Mouse (Mus musculus) heart, adult 2 months (tissue): ENCODE measurements around the gene Emid1.

ENCODE experiments used
- CTCF ChIP-seq: fragments of 200-600 bp; IDR thresholded peaks from 2 replicates; pipeline ENCODE4 v1.8.1; 2022; ENCODE audit warnings: antibody characterized with exemption, mild to moderate bottlenecking, moderate library complexity
- EP300 ChIP-seq: fragments of 200-500 bp; IDR thresholded peaks from 2 replicates; pipeline ENCODE4 v1.6.1; 2011; ENCODE audit warnings: low read depth, low read length, control low read depth; ENCODE audit not compliant: insufficient read depth
- POLR2A ChIP-seq: fragments of 200-500 bp; IDR thresholded peaks from 2 replicates; pipeline ENCODE4 v1.6.1; 2011; ENCODE audit warnings: mild to moderate bottlenecking, low read depth, low read length, control low read depth; ENCODE audit not compliant: insufficient read depth

DNA sequence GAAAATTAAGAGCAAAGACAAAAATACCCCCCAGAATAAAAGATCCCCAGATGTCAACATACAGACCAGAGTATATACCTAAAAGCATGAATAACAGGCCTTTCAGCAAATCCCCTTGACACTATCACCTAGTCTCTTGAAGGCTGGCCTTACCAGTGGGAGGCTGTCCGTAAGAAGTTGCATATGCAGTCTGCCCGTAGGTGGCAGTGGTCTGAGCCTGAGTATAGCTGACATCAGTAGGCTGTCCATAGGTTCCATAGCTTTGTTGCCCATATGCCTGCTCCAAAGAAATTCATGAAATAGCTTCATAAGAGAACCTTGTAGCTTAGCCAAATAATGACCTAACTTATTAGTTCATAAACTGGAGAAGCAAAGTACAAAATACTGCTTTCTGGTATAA, 60.4 kb downstream of the Emid1 start:
- TF ChIP-seq CTCF = peak; percentile 43
- no peak for TF ChIP-seq POLR2A
- no peak for TF ChIP-seq EP300
